Mouse (Mus musculus) cerebellum, adult 2 months (tissue): Measurements from ENCODE around the gene Cfd. TPM values are rescaled to one million over a fixed set of nuclear protein-coding genes. Genes with fewer than 3 reads are reported as not detected.

Experiments
- DNase-seq, 2 experiments: peaks; one replicate each; pipeline ENCODE4 v3.0.0; 2021
- H3K27ac ChIP-seq: fragments of 200-500 bp; 2 replicates; pipeline ENCODE4 v1.5.1; 2012; ENCODE audit warnings: low read length, control low read depth, inconsistent platforms; ENCODE audit not compliant: insufficient read depth
- H3K27me3 ChIP-seq: fragments of 200-500 bp; 2 replicates; pipeline ENCODE4 v1.6.1; 2012; ENCODE audit warnings: inconsistent platforms, mild to moderate bottlenecking, low read length, moderate library complexity; ENCODE audit not compliant: control insufficient read depth, insufficient read depth
- H3K4me1 ChIP-seq: fragments of 200-500 bp; 2 replicates; pipeline ENCODE4 v1.6.1; 2011; ENCODE audit warnings: low read length; ENCODE audit not compliant: control insufficient read depth, insufficient read depth
- H3K4me3 ChIP-seq: fragments of 200-500 bp; replicated peaks from 2 replicates; pipeline ENCODE3; 2011; ENCODE audit warnings: mild to moderate bottlenecking, low read depth, low read length, control low read depth; ENCODE audit not compliant: insufficient read depth
- CTCF ChIP-seq: fragments of 200-500 bp; IDR thresholded peaks from 2 replicates; pipeline ENCODE4 v1.5.1; 2011; ENCODE audit warnings: low read depth, mild to moderate bottlenecking, control low read depth, low read length, moderate library complexity, borderline replicate concordance; ENCODE audit not compliant: insufficient read depth
- POLR2A ChIP-seq: fragments of 200-500 bp; IDR thresholded peaks from 2 replicates; pipeline ENCODE4 v1.6.1; 2011; ENCODE audit warnings: low read length, control low read depth, borderline replicate concordance; ENCODE audit not compliant: insufficient read depth
- WGBS: fragments of 180-500 bp; shearing (Covaris S2); methylation state at CpG from one replicate; pipeline ENCODE4 v1.1.7; 2018; 5-methylcytosine and 5-hydroxymethylcytosine counted together
- polyA plus RNA-seq: library from polyadenylated mRNA; depleted of rRNA; stranded (reverse); fragments of >200 nt; gene quantifications from 2 replicates; pipeline ENCODE4 v1.2.3, GENCODE M21; 2012

Cfd gene
- polyA plus RNA-seq, 1 experiment = 0.29 TPM

- Histone ChIP-seq H3K27me3 (no peaks in the 10 kb centered on the region), H3K4me3 (no peak within 1 kb of the TSS), H3K4me1 (peaks cover 21% of the 10 kb centered on the region), H3K27ac (no peak within 1 kb of the TSS; the same call in 1 of the 2 replicates)
- DNase-seq = no peak
- TF ChIP-seq POLR2A (no peak), CTCF (no peak)
- WGBS = 99% methylated on average over 4 of the region's 4 CpGs
Measured at GRCm38 (mm10) chr10:79910556-79910955, 19.9 kb downstream of the Cfd start, which contains the start of gene Gm26602. TSS of gene Gm26602 (plus strand) at chr10:79910856.

DNA sequence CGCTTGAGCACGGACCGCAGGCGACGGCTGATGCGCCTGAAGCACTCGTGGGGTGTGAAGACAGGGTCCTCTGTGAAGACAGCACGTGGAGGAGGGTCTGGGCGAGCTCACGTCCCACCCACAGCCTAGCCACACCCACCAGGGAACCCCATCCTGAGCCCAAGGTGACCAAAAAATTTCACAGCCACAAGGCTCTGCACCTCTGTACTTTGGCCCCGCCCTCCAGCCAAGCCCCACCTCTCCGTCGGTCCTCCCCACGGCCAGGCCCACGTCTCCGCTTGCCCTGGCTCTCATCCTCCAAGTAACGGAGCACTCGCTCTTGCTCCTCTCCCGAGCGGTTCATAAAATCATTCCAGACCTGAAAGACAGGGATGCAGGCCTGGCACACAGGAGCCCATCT, 21.8 kb downstream of the Cfd start:
- Histone ChIP-seq H3K4me3 (no peak overlapping the region), H3K27ac (no peak overlapping the region), H3K4me1 (peaks cover 22% of the 10 kb centered on the region), H3K27me3 (no peaks in the 10 kb centered on the region)
- no peak for DNase-seq
- no peak for TF ChIP-seq POLR2A
- TF ChIP-seq CTCF = no peak
- WGBS = 83% methylated on average over 20 of the region's 20 CpGs

GRCm38 (mm10) chr10:79914131-79914947, 23.7 kb downstream of the Cfd start:
- no peaks in the 10 kb centered on the region for H3K27me3 ChIP-seq
- TF ChIP-seq CTCF = no peak
- no peak for TF ChIP-seq POLR2A
- no peak overlapping the region for H3K27ac ChIP-seq
- DNase-seq = no peak
- WGBS = 35% methylated on average over 11 of the region's 11 CpGs
- H3K4me1 ChIP-seq = peaks cover 20% of the 10 kb centered on the region
- no peak overlapping the region for H3K4me3 ChIP-seq

DNA sequence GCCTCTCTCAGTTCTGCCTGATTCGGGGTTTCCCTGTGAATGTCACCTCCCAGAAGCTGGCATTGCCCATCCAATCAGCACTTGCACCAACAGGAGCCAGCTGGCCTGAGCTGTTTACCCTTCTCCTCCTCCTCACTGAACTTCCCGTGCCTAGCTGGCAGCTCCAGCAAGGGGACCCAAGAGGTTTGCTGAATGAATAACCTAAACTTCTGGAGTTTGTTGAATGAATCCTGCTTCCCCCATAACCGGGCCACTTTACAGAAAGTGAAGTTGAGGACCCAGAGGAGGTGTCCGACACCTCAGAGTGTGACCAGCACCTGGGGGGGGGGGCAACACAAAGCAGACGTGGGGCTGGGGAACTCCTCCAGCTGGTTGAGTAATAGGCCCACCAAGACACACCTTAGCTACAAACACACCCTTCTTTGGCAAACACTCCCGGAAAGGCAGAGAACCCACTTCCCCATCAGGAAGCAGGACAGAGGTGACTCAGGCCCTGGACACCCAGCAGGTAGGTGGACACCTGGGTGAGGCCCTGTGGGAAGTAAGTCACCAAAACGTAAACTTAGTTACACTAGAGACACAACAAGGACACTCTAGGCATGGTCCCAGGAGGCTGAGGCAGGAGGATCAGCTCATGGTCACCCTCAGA, 24.4 kb downstream of the Cfd start:
- Histone ChIP-seq H3K27ac (no peak overlapping the region), H3K4me1 (peaks cover 14% of the 10 kb centered on the region), H3K27me3 (no peaks in the 10 kb centered on the region), H3K4me3 (no peak overlapping the region)
- no peak for DNase-seq
- TF ChIP-seq POLR2A (no peak), CTCF (no peak)
- 28% methylated on average over 7 of the region's 7 CpGs for WGBS

- Histone ChIP-seq H3K27ac (peak overlapping the region; percentile 66), H3K4me3 (peak overlapping the region; percentile 95), H3K4me1 (peaks cover 21% of the 10 kb centered on the region), H3K27me3 (no peaks in the 10 kb centered on the region)
- 3% methylated on average over 8 of the region's 8 CpGs for WGBS
- TF ChIP-seq CTCF = no peak
- no peak for TF ChIP-seq POLR2A
- peak; percentile 29 to 45 for DNase-seq
Measured at GRCm38 (mm10) chr10:79916081-79916480, 25.4 kb downstream of the Cfd start.

DNA sequence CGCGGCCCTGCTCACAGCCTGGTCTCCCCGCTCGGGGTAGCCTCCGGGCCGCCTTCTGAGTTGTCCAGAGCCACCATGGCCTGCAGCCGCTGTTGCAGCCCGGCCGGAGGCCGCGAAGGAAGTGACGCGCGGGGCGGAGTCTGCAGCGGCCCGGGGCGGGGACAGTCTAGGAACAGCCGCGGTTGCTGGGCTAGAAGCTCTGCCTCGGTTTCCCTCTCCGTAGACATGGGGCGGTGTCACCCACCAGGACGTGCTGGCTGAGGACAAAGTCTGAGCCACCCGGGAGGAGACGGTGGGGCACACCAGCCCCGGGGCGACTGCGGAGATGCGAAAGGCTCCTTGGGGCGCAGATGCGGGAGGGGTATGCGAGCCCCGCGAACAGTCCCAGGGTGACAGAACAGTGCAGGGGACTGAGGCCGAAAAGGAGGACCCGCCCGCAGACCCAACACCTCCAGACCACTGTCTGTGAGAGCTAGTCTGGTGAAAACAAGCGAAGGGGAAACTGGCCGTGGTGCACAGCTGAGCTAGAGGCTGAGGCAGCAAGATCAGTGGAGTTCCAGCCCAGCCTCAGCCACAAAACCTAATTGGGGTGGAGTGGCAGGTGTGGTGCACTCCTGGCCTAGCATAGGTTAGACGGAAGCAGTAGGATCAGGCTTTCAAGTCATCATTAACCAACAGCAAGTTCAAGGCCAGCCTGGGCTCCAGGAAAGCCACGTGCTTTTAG, 26.3 kb downstream of the Cfd start, which contains the start of gene Kiss1r:
Gene Kiss1r (plus strand): TSS at position 164 of the 724 bp plus-strand sequence.
- peak; percentile 93 for TF ChIP-seq POLR2A
- TF ChIP-seq CTCF = no peak
- under 1% methylated on average over 42 of the region's 42 CpGs for WGBS
- peak within 1 kb of the TSS; percentile 95 for H3K4me3 ChIP-seq
- peak within 1 kb of the TSS; percentile 81 for H3K27ac ChIP-seq
- no peaks in the 10 kb centered on the region for H3K27me3 ChIP-seq
- DNase-seq = peak; percentile 86 to 89
- peaks cover 21% of the 10 kb centered on the region for H3K4me1 ChIP-seq

DNA sequence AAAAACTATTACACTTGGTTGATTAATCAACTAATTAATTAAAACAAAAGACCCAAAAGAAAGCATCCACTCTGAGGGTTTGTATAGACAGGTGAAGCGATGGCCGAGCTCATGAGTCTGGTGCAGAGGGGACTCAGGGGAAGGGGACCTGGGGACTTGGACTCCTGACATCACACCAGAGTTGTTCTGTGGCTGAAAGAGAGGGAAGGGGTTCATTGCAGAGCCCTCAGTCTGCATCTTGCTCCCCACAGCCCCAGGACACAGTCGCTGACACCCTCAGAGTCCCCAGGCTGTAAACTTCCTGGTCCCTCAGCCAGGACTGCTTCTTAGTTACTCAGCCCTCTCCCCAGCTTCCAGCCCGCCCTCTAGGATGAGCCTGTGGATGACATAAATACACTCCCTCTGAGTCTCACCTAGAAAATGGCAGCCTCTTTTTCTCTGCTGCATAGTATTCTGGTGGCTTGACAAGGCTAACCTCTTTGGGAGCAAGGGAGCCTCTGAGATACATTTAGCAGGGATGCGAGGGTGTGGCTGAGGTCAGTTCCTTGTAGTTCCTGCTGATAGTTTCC, 27.0 kb downstream of the Cfd start:
- Histone ChIP-seq H3K4me1 (peaks cover 21% of the 10 kb centered on the region), H3K27me3 (no peaks in the 10 kb centered on the region), H3K4me3 (peak overlapping the region; percentile 95), H3K27ac (peak overlapping the region; percentile 81; the same call in 1 of the 2 replicates)
- DNase-seq = no peak
- TF ChIP-seq CTCF = no peak
- no peak for TF ChIP-seq POLR2A
- 72% methylated on average over 5 of the region's 5 CpGs for WGBS
